8 mouse cellular contexts compared by ENCODE assay signal in genomic region chr9:57995282-57995681, GRCm38 (mm10). TPM values are rescaled to one million over a fixed set of nuclear protein-coding genes. Genes with fewer than 3 reads are reported as not detected.
A peak's percentile ranks its signal among the peaks of the same experiment; 100 is the strongest.
DNase-seq lines count a peak whose midpoint lies in the region; ATAC-seq and TF ChIP-seq lines count a peak whose summit lies in the region.
"Had no signal": no experiment of that assay in that cellular context is flagged by ENCODE, and none has a peak within 500 bp of the region (broad histone marks: within the 10 kb centered on the region; RNA-seq: fewer than 3 reads in every experiment).

No protein-coding gene starts in this region.

- H3K9ac ChIP-seq in CH12.LX (ENCODE audit: insufficient read depth, low read depth), result no peak overlapping the region
- no peak overlapping the region for H3K9ac ChIP-seq in forebrain, embryonic 16.5 days (replicated peaks; ENCODE audit: low read depth, low read length)
- H3K9ac ChIP-seq: stomach, embryonic 15.5 days had no signal

- peak; percentile 96 for TF ChIP-seq RAD21 in CH12.LX (IDR thresholded peaks at IDR 0.05; ENCODE audit: low read depth, low read length)

- no peak overlapping the region for H3K4me2 ChIP-seq in CH12.LX (ENCODE audit: insufficient read depth, low read depth, poor library complexity, severe bottlenecking)
- no peak overlapping the region for H3K4me2 ChIP-seq in forebrain, embryonic 16.5 days (ENCODE audit: low read length)
- H3K4me2 ChIP-seq: stomach, embryonic 15.5 days had no signal

- no peaks in the 10 kb centered on the region for H3K36me3 ChIP-seq in CH12.LX (replicated peaks in 1 of 2; ENCODE audit: control insufficient read depth in 1 of 2, insufficient read depth in 1 of 2, low read length in 1 of 2)
- no peaks in the 10 kb centered on the region for H3K36me3 ChIP-seq in forebrain, embryonic 16.5 days (ENCODE audit: control insufficient read depth, insufficient read depth)
- H3K36me3 ChIP-seq: stomach, embryonic 15.5 days had no signal

- H3K79me2 ChIP-seq in CH12.LX (replicated peaks; ENCODE audit: control insufficient read depth, extremely low read depth, insufficient read depth, poor library complexity, severe bottlenecking), result 0 out of 2 replicates have a peak, but pooled peaks cover 3% of the 10 kb centered on the region

- H3K9me3 ChIP-seq in CH12.LX (replicated peaks; ENCODE audit: low read length), result no peaks in the 10 kb centered on the region
- H3K9me3 ChIP-seq in forebrain, embryonic 16.5 days (ENCODE audit: control insufficient read depth, low read length), result no peaks in the 10 kb centered on the region
- H3K9me3 ChIP-seq: stomach, embryonic 15.5 days had no signal

- no peak overlapping the region for H3K4me3 ChIP-seq in CH12.LX (replicated peaks in 1 of 3; ENCODE audit: low read depth in 2 of 3, low read length in 2 of 3, poor library complexity in 1 of 3)
- no peak overlapping the region for H3K4me3 ChIP-seq in forebrain, embryonic 16.5 days (replicated peaks; ENCODE audit: low read length)
- H3K4me3 ChIP-seq: stomach, embryonic 15.5 days had no signal

- peak; percentile 49 to 94; a peak in 3 of 4 replicates for TF ChIP-seq CTCF in CH12.LX (conservative IDR thresholded peaks at IDR 0.05 in 1 of 2, IDR thresholded peaks at IDR 0.05 in 1 of 2; ENCODE audit: low read depth in 2 of 2, low read length in 2 of 2)

- 0 out of 2 replicates have a peak, but pooled peaks have one; percentile 32 for ATAC-seq in megakaryocyte progenitor cell, adult 5-6 weeks (replicated peaks; ENCODE audit: poor library complexity)
- no peak for ATAC-seq in megakaryocyte-erythroid progenitor cell, adult 5-6 weeks (replicated peaks; ENCODE audit: low FRiP score, low TSS enrichment, poor library complexity, severe bottlenecking)
- no peak for ATAC-seq in forebrain, embryonic 16.5 days

- in situ Hi-C loops in CH12.LX (cut with MboI; ENCODE audit: low pct_ligation_motif_present, low pct_unique_long_range_greater_than_20kb, low sequenced_read_pairs), result loop anchor here (5.0 to 10.0 kb wide), 3 partner anchors 133 to 340 kb away; partner anchors contain the start of gene Csk

- peaks cover 28 to 65% of the 10 kb centered on the region in 2 experiments for H3K4me1 ChIP-seq in CH12.LX (ENCODE audit: control insufficient read depth in 1 of 2, insufficient read depth in 2 of 2)
- peaks cover 17% of the 10 kb centered on the region for H3K4me1 ChIP-seq in forebrain, embryonic 16.5 days (replicated peaks; ENCODE audit: control insufficient read depth, insufficient read depth, low read length)

- no peak for TF ChIP-seq POLR2A in CH12.LX (IDR thresholded peaks at IDR 0.05; ENCODE audit: low read depth, low read length)

- WGBS in forebrain, embryonic 16.5 days, result 35% methylated on average over 4 of the region's 4 CpGs

- H3K27me3 ChIP-seq in CH12.LX (replicated peaks), result no peaks in the 10 kb centered on the region
- H3K27me3 ChIP-seq in forebrain, embryonic 16.5 days (replicated peaks; ENCODE audit: control insufficient read depth, insufficient read depth, low read length), result peaks cover 10% of the 10 kb centered on the region

- dilution Hi-C loops in CH12.LX (cut with MboI; ENCODE audit: extremely low pct_ligation_motif_present, extremely low pct_unique_long_range_greater_than_20kb, low sequenced_read_pairs), result no loop called here

- peak; percentile 59 for TF ChIP-seq EP300 in CH12.LX (IDR thresholded peaks at IDR 0.05; ENCODE audit: low read length)

- DNase-seq in kidney, postnatal 4 days, result peak; percentile 36 to 50
- no peak for DNase-seq in kidney, adult 9 months
- DNase-seq in CH12.LX (ENCODE audit: extremely low read depth), result peak; percentile 78
- DNase-seq in NIH3T3 (ENCODE audit: low read depth), result peak; percentile 36

- H3K27ac ChIP-seq in CH12.LX (ENCODE audit: insufficient read depth, low read depth), result peak overlapping the region; percentile 85; the same call in 1 of the 2 replicates
- no peak overlapping the region for H3K27ac ChIP-seq in forebrain, embryonic 16.5 days (ENCODE audit: low read length)
- H3K27ac ChIP-seq: stomach, embryonic 15.5 days had no signal

TF ChIP-seq in CH12.LX, 34 proteins besides CTCF, POLR2A, EP300 and RAD21:
- TF ChIP-seq SMC3 (IDR thresholded peaks at IDR 0.05; ENCODE audit: low read depth, low read length) (peak; percentile 99), GABPA (IDR thresholded peaks at IDR 0.05; ENCODE audit: insufficient replicate concordance, low read depth, low read length) (no peak), HCFC1 (IDR thresholded peaks at IDR 0.05; ENCODE audit: low read depth, low read length) (0 out of 2 replicates have a peak, but pooled peaks have one; percentile 31), TCF12 (IDR thresholded peaks at IDR 0.05; ENCODE audit: low read depth, low read length) (peak; percentile 70; the same call in 1 of the 2 replicates), IRF4 (IDR thresholded peaks at IDR 0.05; ENCODE audit: low read depth, low read length) (peak; percentile 72), MXI1 (IDR thresholded peaks at IDR 0.05; ENCODE audit: low read depth, low read length) (no peak), ZKSCAN1 (IDR thresholded peaks at IDR 0.05; ENCODE audit: borderline replicate concordance, low read depth, low read length) (no peak), ETS1 (conservative IDR thresholded peaks at IDR 0.05; ENCODE audit: low read depth, low read length) (no peak), MYC (IDR thresholded peaks at IDR 0.05; ENCODE audit: low read depth, low read length) (peak; percentile 64; the same call in 1 of the 2 replicates), MEF2A (IDR thresholded peaks at IDR 0.05; ENCODE audit: borderline replicate concordance, low read depth, low read length) (peak; percentile 49; the same call in 1 of the 2 replicates), CHD1 (IDR thresholded peaks at IDR 0.05; ENCODE audit: low read depth, low read length) (no peak), USF2 (conservative IDR thresholded peaks at IDR 0.05; ENCODE audit: low read depth, low read length) (no peak), ELF1 (IDR thresholded peaks at IDR 0.05; ENCODE audit: low read depth, low read length) (no peak), MAZ (IDR thresholded peaks at IDR 0.05; ENCODE audit: low read depth, low read length) (0 out of 2 replicates have a peak, but pooled peaks have one; percentile 35), USF1 (IDR thresholded peaks at IDR 0.05; ENCODE audit: low read depth, low read length) (no peak), TBP (conservative IDR thresholded peaks at IDR 0.05; ENCODE audit: low read depth, low read length) (no peak), UBTF (IDR thresholded peaks at IDR 0.05; ENCODE audit: low read depth, low read length) (no peak), CHD2 (IDR thresholded peaks at IDR 0.05; ENCODE audit: low read length) (no peak), ZC3H11A (IDR thresholded peaks at IDR 0.05; ENCODE audit: low read depth, low read length) (peak; percentile 94), NRF1 (IDR thresholded peaks at IDR 0.05; ENCODE audit: low read depth, low read length) (no peak), MAX (IDR thresholded peaks at IDR 0.05; ENCODE audit: low read length) (peak; percentile 60; the same call in 1 of the 2 replicates), PAX5 (IDR thresholded peaks at IDR 0.05; ENCODE audit: low read length) (no peak), ZMIZ1 (IDR thresholded peaks at IDR 0.05; ENCODE audit: low read depth, low read length) (no peak), KAT2A (IDR thresholded peaks at IDR 0.05; ENCODE audit: insufficient replicate concordance, low read length) (no peak), E2F4 (IDR thresholded peaks at IDR 0.05; ENCODE audit: insufficient replicate concordance, low read depth, low read length) (no peak), JUND (conservative IDR thresholded peaks at IDR 0.05; ENCODE audit: low read depth, low read length) (no peak; the same call in 1 of the 2 replicates), NELFE (IDR thresholded peaks at IDR 0.05; ENCODE audit: low read depth, low read length) (no peak), JUN (IDR thresholded peaks at IDR 0.05; ENCODE audit: insufficient read depth, low read depth, low read length) (no peak), BHLHE40 (IDR thresholded peaks at IDR 0.05; ENCODE audit: low read depth, low read length) (peak; percentile 33; the same call in 1 of the 2 replicates), SIN3A (IDR thresholded peaks at IDR 0.05; ENCODE audit: low read length) (peak; percentile 71), RCOR1 (conservative IDR thresholded peaks at IDR 0.05; ENCODE audit: low read depth, low read length) (no peak), ZNF384 (IDR thresholded peaks at IDR 0.05; ENCODE audit: low read depth, low read length) (peak; percentile 69), POLR2AphosphoS2 (IDR thresholded peaks at IDR 0.05; ENCODE audit: low read depth, low read length) (no peak), MAFK (IDR thresholded peaks at IDR 0.05; ENCODE audit: insufficient replicate concordance, low read length) (no peak)
TF ChIP-seq in CH12.LX: peak in this region for 12.

RNA-seq across cellular contexts. Expression of gene Cyp11a1, which starts 10.9 kb away (rescaled TPM):
- total RNA-seq in CH12.LX (2012; rRNA removed) (2.6 and 4.6 TPM in 2 replicates), CH12.LX (2014; rRNA removed) (8.3 and 9.0 TPM in 2 replicates)
- 12.1 and 12.8 TPM in 2 replicates for polyA plus RNA-seq in CH12.LX (2012; ENCODE audit: insufficient read length, low read depth)
- total RNA-seq in megakaryocyte progenitor cell, adult 5-6 weeks (2015), result 0.15 and 0.47 TPM in 2 replicates
- 0.30 and 1.2 TPM in 2 replicates for total RNA-seq in megakaryocyte progenitor cell, adult 5-6 weeks (2017)
- total RNA-seq in megakaryocyte-erythroid progenitor cell, adult 5-6 weeks (2014; fragmentation: Nextera tagmentation), result not detected in 2 replicates
- not detected in 2 replicates for total RNA-seq in megakaryocyte-erythroid progenitor cell, adult 5-6 weeks (2017)
- 0.30 and 0.66 TPM in 2 replicates for polyA plus RNA-seq in forebrain, embryonic 16.5 days (2015; fragmentation: Nextera tagmentation; extraction: Ambion mirVana)

RNA-seq across cellular contexts. Expression of gene Sema7a, which starts 55.4 kb away (rescaled TPM):
- 113 and 181 TPM in 2 replicates for total RNA-seq in CH12.LX (2012; rRNA removed)
- 78.2 and 88.6 TPM in 2 replicates for total RNA-seq in CH12.LX (2014; rRNA removed)
- 81.9 and 89.4 TPM in 2 replicates for polyA plus RNA-seq in CH12.LX (2012; ENCODE audit: insufficient read length, low read depth)
- 0.10 and 0.27 TPM in 2 replicates for total RNA-seq in megakaryocyte progenitor cell, adult 5-6 weeks (2015)
- total RNA-seq in megakaryocyte progenitor cell, adult 5-6 weeks (2017), result 0.04 and 0.61 TPM in 2 replicates
- 0.59 TPM in 1 of 2 replicates, not detected in the other for total RNA-seq in megakaryocyte-erythroid progenitor cell, adult 5-6 weeks (2014; fragmentation: Nextera tagmentation)
- total RNA-seq in megakaryocyte-erythroid progenitor cell, adult 5-6 weeks (2017), result not detected in 2 replicates
- polyA plus RNA-seq in forebrain, embryonic 16.5 days (2015; fragmentation: Nextera tagmentation; extraction: Ambion mirVana), result 2.5 and 2.6 TPM in 2 replicates

Comparison
In these comparisons a context has a peak if more than half of its experiments do, and no peak if none do; other contexts are left out.
1. RNA of gene Sema7a, which starts 55.4 kb away (total RNA-seq): 78.2 to 181 TPM in CH12.LX; 0.04 to 0.61 TPM in megakaryocyte progenitor cell, adult 5-6 weeks and 0.59 TPM in megakaryocyte-erythroid progenitor cell, adult 5-6 weeks; every median in the first group is over 10 times any median in the second.